Mouse (Mus musculus) lung, postnatal 0 days (tissue): ENCODE results near the gene Rcc1. TPM values are rescaled to one million over a fixed set of nuclear protein-coding genes. Genes with fewer than 3 reads are reported as not detected.
A peak's percentile ranks its signal among the peaks of the same experiment; 100 is the strongest.

Source experiments
- ATAC-seq: fragments of 200-750 bp; cut with Nextera tagmentation; 2 replicates; pipeline ENCODE4 v1.8.0; 2017; ENCODE audit warnings: moderate library complexity
- DNase-seq: peaks from one replicate; pipeline ENCODE4 v3.0.0-alpha.2; 2016; ENCODE audit warnings: low spot score
- H3K27ac ChIP-seq: fragments of 300-500 bp; sonication (generic); 2 replicates; pipeline ENCODE4 v1.5.1; 2014; ENCODE audit warnings: antibody characterized with exemption, mild to moderate bottlenecking, low read length, mixed read lengths
- H3K27me3 ChIP-seq: fragments of 300-500 bp; sonication (generic); replicated peaks from 2 replicates; pipeline ENCODE4 v1.6.1; 2014; ENCODE audit warnings: low read length, mixed read lengths; ENCODE audit not compliant: insufficient read depth
- H3K36me3 ChIP-seq: fragments of 300-500 bp; sonication (generic); 2 replicates; pipeline ENCODE4 v1.6.1; 2014; ENCODE audit warnings: low read length, mixed read lengths; ENCODE audit not compliant: insufficient read depth
- H3K4me1 ChIP-seq: fragments of 300-500 bp; sonication (generic); 2 replicates; pipeline ENCODE4 v1.6.1; 2014; ENCODE audit warnings: antibody characterized with exemption, low read depth, low read length, mixed read lengths; ENCODE audit not compliant: insufficient read depth
- H3K4me2 ChIP-seq: fragments of 300-500 bp; sonication (generic); replicated peaks from 2 replicates; pipeline ENCODE4 v1.6.1; 2014; ENCODE audit warnings: low read depth, mild to moderate bottlenecking, low read length, moderate library complexity, mixed read lengths
- H3K4me3 ChIP-seq: fragments of 300-500 bp; sonication (generic); 2 replicates; pipeline ENCODE4 v1.5.1; 2014; ENCODE audit warnings: low read depth, low read length
- H3K9ac ChIP-seq: fragments of 300-500 bp; sonication (generic); replicated peaks from 2 replicates; pipeline ENCODE4 v1.6.1; 2014; ENCODE audit warnings: low read depth, mild to moderate bottlenecking
- H3K9me3 ChIP-seq: fragments of 300-500 bp; sonication (generic); 2 replicates; pipeline ENCODE4 v1.6.1; 2016; ENCODE audit warnings: low read length, mixed read lengths
- CTCF ChIP-seq: IDR thresholded peaks from 2 replicates; pipeline ENCODE4 v1.5.1; 2016; ENCODE audit warnings: antibody characterized with exemption, mild to moderate bottlenecking
- EP300 ChIP-seq: IDR thresholded peaks from 2 replicates; pipeline ENCODE4 v1.6.1; 2016; ENCODE audit warnings: antibody characterized with exemption, mild to moderate bottlenecking, control low read depth
- WGBS: fragments of 180-500 bp; shearing (Covaris S2); extraction: QIAGEN DNeasy Blood & Tissue Kit; methylation state at CpG from one replicate; pipeline ENCODE4 v1.1.7; 2014; 5-methylcytosine and 5-hydroxymethylcytosine counted together
- polyA plus RNA-seq: library from polyadenylated mRNA; unstranded; fragments of >200 nt; fragmentation: Nextera tagmentation; extraction: Ambion mirVana; gene quantifications from 2 replicates; pipeline ENCODE4 v1.2.1, GENCODE M21; 2015

The Rcc1 gene
- polyA plus RNA-seq, 1 experiment from 2014 or later: 14.3 TPM

DNA sequence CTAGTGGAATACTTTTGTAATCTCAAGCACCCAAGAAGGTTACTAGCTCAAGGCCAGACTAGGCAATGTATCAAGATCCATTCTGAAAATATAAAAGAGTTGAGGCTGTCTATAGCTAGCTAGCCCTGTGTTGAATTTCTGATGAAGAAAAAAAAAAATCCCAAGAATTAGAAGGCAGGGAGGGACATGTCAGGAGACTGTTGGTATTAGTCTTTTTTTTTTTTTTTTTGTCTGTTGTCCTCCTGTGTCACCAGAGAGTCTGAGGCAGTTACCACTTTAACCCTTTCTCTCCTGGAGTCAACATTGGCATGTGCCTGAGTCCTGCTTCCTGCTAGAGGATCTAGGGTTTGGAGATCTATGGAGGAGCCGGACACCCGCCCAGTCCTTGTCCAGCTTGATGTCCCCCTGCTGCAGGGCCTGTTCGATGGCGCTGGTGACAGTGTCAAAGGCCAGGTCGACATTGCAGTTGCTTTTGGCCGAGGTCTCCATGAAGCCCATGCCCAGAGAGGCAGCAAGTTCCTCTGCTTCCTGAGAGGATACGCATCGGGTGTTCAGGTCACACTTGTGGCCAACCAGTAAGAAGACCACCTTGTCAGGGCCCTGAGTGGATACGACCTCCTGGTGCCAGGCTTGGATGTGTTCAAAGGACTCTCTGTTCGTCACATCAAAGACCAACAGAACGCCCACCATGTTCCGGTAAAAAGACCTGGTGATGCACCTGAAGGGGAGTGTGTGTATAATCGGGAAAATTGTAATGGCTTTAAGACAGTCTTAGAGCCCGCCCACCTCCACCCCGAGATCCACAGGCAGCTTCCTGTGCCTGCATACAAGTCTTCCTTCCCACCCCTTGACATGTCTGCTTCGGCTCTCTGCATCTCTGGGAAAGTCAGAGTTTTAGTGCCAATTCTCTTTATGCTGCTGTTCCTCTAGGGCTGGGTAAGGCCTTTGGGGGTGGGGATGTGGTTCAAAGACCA is 51.2 kb downstream of the Rcc1 start:
- Histone ChIP-seq H3K4me3 (peak overlapping the region; percentile 49), H3K4me2 (peak overlapping the region; percentile 67), H3K9ac (no peak overlapping the region), H3K36me3 (no peaks in the 10 kb centered on the region), H3K9me3 (no peaks in the 10 kb centered on the region), H3K27ac (no peak overlapping the region), H3K27me3 (no peaks in the 10 kb centered on the region), H3K4me1 (no peaks in the 10 kb centered on the region)
- ATAC-seq (peak; percentile 13; the same call in 1 of the 2 replicates), DNase-seq (no peak)
- TF ChIP-seq CTCF (no peak), EP300 (no peak)
- 60% methylated on average over 16 of the region's 16 CpGs for WGBS

DNA sequence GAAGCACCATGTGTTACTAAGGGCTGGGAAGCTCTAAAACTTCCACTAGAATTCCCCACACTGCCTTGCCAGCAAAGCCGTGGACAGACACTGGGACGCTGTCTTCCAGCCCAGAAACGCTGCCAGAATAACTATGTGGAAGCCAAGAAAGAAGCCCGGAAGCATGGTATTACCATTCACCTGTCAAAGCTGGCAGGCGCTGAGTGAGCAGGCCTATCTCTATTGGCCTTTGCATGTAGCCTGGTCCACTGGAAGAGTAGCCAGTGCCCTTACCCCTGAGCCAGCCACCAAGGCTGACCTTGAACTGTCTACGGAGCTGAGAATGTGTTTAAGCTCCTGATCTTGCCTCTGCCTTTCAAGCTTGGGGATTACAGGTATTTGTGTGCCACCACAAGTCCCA is 51.9 kb downstream of the Rcc1 start:
- no peak overlapping the region for H3K4me2 ChIP-seq
- no peaks in the 10 kb centered on the region for H3K36me3 ChIP-seq
- H3K4me3 ChIP-seq: no peak overlapping the region
- no peak overlapping the region for H3K27ac ChIP-seq
- H3K9ac ChIP-seq: no peak overlapping the region
- 76% methylated on average over 6 of the region's 6 CpGs for WGBS
- H3K4me1 ChIP-seq: no peaks in the 10 kb centered on the region
- TF ChIP-seq EP300 (no peak), CTCF (no peak)
- H3K9me3 ChIP-seq: no peaks in the 10 kb centered on the region
- H3K27me3 ChIP-seq: no peaks in the 10 kb centered on the region
- ATAC-seq (no peak), DNase-seq (no peak)

GRCm38 (mm10) chr4:132299849-132300248 is 53.6 kb downstream of the Rcc1 start:
- DNase-seq (no peak), ATAC-seq (no peak)
- no peaks in the 10 kb centered on the region for H3K36me3 ChIP-seq
- TF ChIP-seq CTCF (no peak), EP300 (no peak)
- H3K27me3 ChIP-seq: no peaks in the 10 kb centered on the region
- H3K4me2 ChIP-seq: no peak overlapping the region
- H3K9ac ChIP-seq: no peak overlapping the region
- no peak overlapping the region for H3K4me3 ChIP-seq
- H3K4me1 ChIP-seq: no peaks in the 10 kb centered on the region
- no peak overlapping the region for H3K27ac ChIP-seq
- 71% methylated on average over 1 of the region's 1 CpGs for WGBS
- no peaks in the 10 kb centered on the region for H3K9me3 ChIP-seq

DNA sequence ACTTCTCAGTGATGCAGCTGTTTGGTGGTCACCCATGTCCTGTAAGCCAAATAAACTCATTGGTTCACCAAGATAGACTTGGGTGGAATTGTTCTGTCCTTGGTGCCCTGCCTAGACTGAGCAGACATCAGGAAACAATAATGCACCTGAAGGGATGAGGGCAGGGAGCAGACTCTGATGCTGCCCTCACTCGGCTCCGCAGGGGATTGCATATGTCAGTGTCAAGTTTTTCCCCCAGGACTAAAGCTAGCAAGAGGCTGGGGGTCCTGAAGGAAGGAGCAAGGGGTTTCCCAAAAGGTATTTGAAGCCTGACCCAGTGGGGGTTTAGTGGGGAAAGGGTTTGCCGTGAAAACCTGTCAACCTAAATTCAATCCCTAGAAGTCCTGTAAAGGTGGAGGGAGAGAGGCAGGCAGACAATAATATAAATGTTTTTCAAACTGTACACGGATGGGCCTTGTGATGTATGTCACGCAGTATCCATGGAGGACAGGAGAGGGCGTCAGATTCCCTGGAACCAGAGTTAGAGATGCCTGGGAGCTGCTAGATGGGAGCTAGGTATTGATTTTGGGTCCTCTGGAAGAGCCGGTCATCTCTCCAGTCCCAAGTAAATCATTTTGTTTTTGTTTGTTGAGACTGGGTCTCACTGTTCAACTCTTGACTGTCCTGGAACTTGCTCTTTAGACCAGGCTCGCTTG is 57.6 kb downstream of the Rcc1 start:
- 45% methylated on average over 8 of the region's 8 CpGs for WGBS
- Histone ChIP-seq H3K36me3 (0 out of 2 replicates have a peak, but pooled peaks cover 8% of the 10 kb centered on the region), H3K4me2 (no peak overlapping the region), H3K4me3 (no peak overlapping the region), H3K9me3 (no peaks in the 10 kb centered on the region), H3K4me1 (no peaks in the 10 kb centered on the region), H3K27me3 (no peaks in the 10 kb centered on the region), H3K9ac (no peak overlapping the region), H3K27ac (no peak overlapping the region)
- ATAC-seq: no peak
- no peak for DNase-seq
- TF ChIP-seq CTCF (peak; percentile 42), EP300 (no peak)

DNA sequence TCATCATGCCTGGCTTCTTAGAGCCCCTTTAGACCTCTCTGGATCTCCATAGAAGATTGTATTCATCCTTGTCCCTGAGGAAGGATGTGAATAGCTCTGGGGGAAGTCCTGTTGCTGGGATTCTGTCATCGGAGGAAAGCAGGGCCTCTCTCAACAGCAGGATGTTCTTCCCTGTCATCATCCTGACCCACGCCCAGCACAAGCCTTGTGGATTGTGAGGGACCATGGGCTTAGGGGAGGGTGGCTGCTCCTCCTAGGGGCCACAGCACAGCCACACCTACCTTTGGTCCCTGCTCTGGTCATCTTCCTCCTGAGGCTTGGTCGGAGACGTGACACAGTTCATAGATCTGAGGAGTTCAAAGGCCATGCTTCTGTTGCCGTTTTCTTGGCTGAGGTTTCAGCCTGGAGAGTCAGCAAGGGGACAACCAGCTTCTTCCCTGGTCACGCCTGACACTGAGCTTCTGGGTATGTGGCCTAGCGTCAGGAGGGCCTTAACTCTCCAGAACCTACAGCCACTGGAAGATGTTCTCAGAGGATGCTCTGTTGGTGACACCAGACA is 59.6 kb downstream of the Rcc1 start:
- H3K4me1 ChIP-seq: no peaks in the 10 kb centered on the region
- WGBS: 73% methylated on average over 7 of the region's 7 CpGs
- no peak overlapping the region for H3K4me3 ChIP-seq
- H3K9me3 ChIP-seq: no peaks in the 10 kb centered on the region
- DNase-seq (peak; percentile 17), ATAC-seq (peak; percentile 54)
- no peaks in the 10 kb centered on the region for H3K27me3 ChIP-seq
- no peak overlapping the region for H3K27ac ChIP-seq
- peaks cover 14% of the 10 kb centered on the region; the same call in 1 of the 2 replicates for H3K36me3 ChIP-seq
- no peak for TF ChIP-seq CTCF
- no peak overlapping the region for H3K4me2 ChIP-seq
- H3K9ac ChIP-seq: no peak overlapping the region

DNA sequence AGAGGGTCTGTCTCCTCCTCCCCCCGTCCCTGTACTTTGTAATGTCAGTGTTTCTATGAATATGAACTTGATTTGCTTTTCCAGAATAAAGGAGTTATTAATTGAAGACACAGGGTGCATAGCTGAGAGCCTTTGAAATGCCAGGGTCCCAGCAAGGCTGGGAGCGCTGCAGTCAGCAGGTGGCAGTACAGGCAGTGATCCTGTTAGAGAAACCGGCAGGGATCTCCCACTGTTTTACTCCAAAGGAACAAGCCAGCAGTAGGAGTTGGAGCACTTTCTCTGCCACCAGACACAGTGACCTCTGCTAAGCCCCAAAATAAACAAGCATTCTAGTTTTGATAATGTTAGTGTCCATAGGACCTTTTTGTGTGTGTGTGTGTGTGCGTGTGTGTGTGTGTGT is 60.4 kb downstream of the Rcc1 start:
- Histone ChIP-seq H3K27ac (no peak overlapping the region), H3K36me3 (peaks cover 14% of the 10 kb centered on the region; the same call in 1 of the 2 replicates), H3K9ac (no peak overlapping the region), H3K4me3 (no peak overlapping the region), H3K4me1 (no peaks in the 10 kb centered on the region), H3K9me3 (no peaks in the 10 kb centered on the region), H3K4me2 (no peak overlapping the region), H3K27me3 (no peaks in the 10 kb centered on the region)
- peak; percentile 58; the same call in 1 of the 2 replicates for ATAC-seq
- WGBS: 43% methylated on average over 4 of the region's 4 CpGs
- DNase-seq: peak; percentile 73
- peak; percentile 79 for TF ChIP-seq CTCF
- TF ChIP-seq EP300: no peak
